Mouse (Mus musculus) layer of hippocampus, adult 8-10 months (tissue): Measurements from ENCODE around the gene Shkbp1. TPM values are rescaled to one million over a fixed set of nuclear protein-coding genes. Genes with fewer than 3 reads are reported as not detected.

Experiments used
- DNase-seq, 2 experiments: peaks; one replicate each; pipeline ENCODE4 v3.0.0; 2022; ENCODE audit warnings: low spot score in 2 of 2
- total RNA-seq, 4 experiments: library from RNA; stranded (reverse); gene quantifications; 2 replicates each; pipeline ENCODE4 v1.2.4; 2022

Gene Shkbp1
- total RNA-seq, 4 experiments from 2014 or later = 29.6 to 49.1 (median 34.1) TPM

- no peak for DNase-seq
These were observed 21.4 kb downstream of the Shkbp1 start for GRCm38 (mm10) chr7:27334405-27334911.

- DNase-seq = no peak
These were observed 22.4 kb downstream of the Shkbp1 start for GRCm38 (mm10) chr7:27333316-27333941.

GRCm38 (mm10) chr7:27332353-27333199 is 23.2 kb downstream of the Shkbp1 start:
- DNase-seq = peak; percentile 66 to 81

- DNase-seq = no peak
These were observed 24.0 kb downstream of the Shkbp1 start for GRCm38 (mm10) chr7:27331854-27332253.

GRCm38 (mm10) chr7:27331541-27331851 is 24.3 kb downstream of the Shkbp1 start:
- no peak for DNase-seq

- DNase-seq = peak; percentile 50 to 63
These were observed 24.9 kb downstream of the Shkbp1 start for GRCm38 (mm10) chr7:27330709-27331540.

- no peak for DNase-seq
These were observed 25.8 kb downstream of the Shkbp1 start for GRCm38 (mm10) chr7:27329981-27330380.

- peak in 1 of 2 experiments; percentile 74 for DNase-seq
These were observed 26.4 kb downstream of the Shkbp1 start for GRCm38 (mm10) chr7:27329326-27329947.

GRCm38 (mm10) chr7:27328648-27329047 is 27.2 kb downstream of the Shkbp1 start:
- DNase-seq = no peak

GRCm38 (mm10) chr7:27328161-27328560 is 27.7 kb downstream of the Shkbp1 start:
- no peak for DNase-seq

- no peak for DNase-seq
These were observed 28.3 kb downstream of the Shkbp1 start for GRCm38 (mm10) chr7:27327500-27327899.

- DNase-seq = no peak
These were observed 29.5 kb downstream of the Shkbp1 start for GRCm38 (mm10) chr7:27326101-27326880.

- no peak for DNase-seq
These were observed 30.1 kb downstream of the Shkbp1 start for GRCm38 (mm10) chr7:27325697-27326096.

- no peak for DNase-seq
These were observed 30.9 kb downstream of the Shkbp1 start for GRCm38 (mm10) chr7:27324928-27325327.

GRCm38 (mm10) chr7:27324161-27324560 is 31.7 kb downstream of the Shkbp1 start:
- DNase-seq = no peak

- no peak for DNase-seq
These were observed 32.8 kb downstream of the Shkbp1 start for GRCm38 (mm10) chr7:27323001-27323400.

- DNase-seq = no peak
These were observed 33.5 kb downstream of the Shkbp1 start for GRCm38 (mm10) chr7:27322291-27322690.

GRCm38 (mm10) chr7:27319411-27319810 is 36.4 kb downstream of the Shkbp1 start:
- DNase-seq = no peak

GRCm38 (mm10) chr7:27315958-27316357 is 39.9 kb downstream of the Shkbp1 start:
- DNase-seq = no peak

- no peak for DNase-seq
These were observed 41.4 kb downstream of the Shkbp1 start for GRCm38 (mm10) chr7:27314393-27314792.
